Mouse (Mus musculus): Measurements from ENCODE around the gene Pla2g2c. TPM values are rescaled to one million over a fixed set of nuclear protein-coding genes. Genes with fewer than 3 reads are reported as not detected.
A peak's percentile ranks its signal among the peaks of the same experiment; 100 is the strongest.

The Pla2g2c gene
- polyA plus RNA-seq, 1 experiment from 2014 or later, result 0.53 TPM

DNA sequence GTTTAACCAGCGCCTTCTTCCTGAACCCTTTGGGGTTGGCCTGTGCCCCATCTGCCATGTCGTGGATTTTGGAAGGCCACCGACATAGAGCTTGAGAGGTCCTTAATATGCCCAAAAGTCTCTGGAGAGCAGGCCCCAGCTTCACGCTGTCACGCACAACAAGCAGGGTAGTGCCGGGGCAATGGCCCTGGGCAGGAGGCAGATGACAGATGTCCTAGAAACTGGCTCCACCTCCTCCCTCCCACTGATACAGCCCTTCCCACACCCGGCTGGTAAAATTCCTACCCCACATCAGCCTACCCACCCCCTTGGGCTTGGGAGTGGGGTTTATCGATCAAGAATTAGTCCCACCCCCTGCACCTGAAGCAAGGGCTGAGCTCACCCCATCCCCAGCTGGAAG is 32.8 kb downstream of the Pla2g2c start, which contains the start of gene Pla2g2f:
TSS of gene Pla2g2f (minus strand) at position 211 of the 400 bp plus-strand sequence.
- Histone ChIP-seq H3K27me3 (replicated peaks; ENCODE audit: insufficient read depth, low read length) (no peaks in the 10 kb centered on the region), H3K4me3 (ENCODE audit: low read depth, low read length) (no peak within 1 kb of the TSS), H3K36me3 (ENCODE audit: insufficient read depth, low read length) (no peaks in the 10 kb centered on the region), H3K4me2 (replicated peaks; ENCODE audit: low read depth, low read length) (no peak within 1 kb of the TSS), H3K27ac (ENCODE audit: low read length) (no peak within 1 kb of the TSS), H3K4me1 (ENCODE audit: insufficient read depth, low read depth, low read length) (no peaks in the 10 kb centered on the region), H3K9ac (replicated peaks; ENCODE audit: low read depth) (no peak within 1 kb of the TSS), H3K9me3 (ENCODE audit: low read length) (no peaks in the 10 kb centered on the region)
- DNase-seq (ENCODE audit: low spot score) (no peak), ATAC-seq (no peak)
- TF ChIP-seq EP300 (IDR thresholded peaks at IDR 0.05) (no peak), CTCF (IDR thresholded peaks at IDR 0.05) (no peak)
- 78% methylated on average over 8 of the region's 8 CpGs for WGBS

GRCm38 (mm10) chr4:138762266-138762665 is 37.7 kb downstream of the Pla2g2c start:
- TF ChIP-seq CTCF (IDR thresholded peaks at IDR 0.05) (no peak), EP300 (IDR thresholded peaks at IDR 0.05) (no peak)
- 53% methylated on average over 9 of the region's 9 CpGs for WGBS
- Histone ChIP-seq H3K4me2 (replicated peaks; ENCODE audit: low read depth, low read length) (no peak overlapping the region), H3K9me3 (ENCODE audit: low read length) (no peaks in the 10 kb centered on the region), H3K36me3 (ENCODE audit: insufficient read depth, low read length) (no peaks in the 10 kb centered on the region), H3K9ac (replicated peaks; ENCODE audit: low read depth) (no peak overlapping the region), H3K27me3 (replicated peaks; ENCODE audit: insufficient read depth, low read length) (no peaks in the 10 kb centered on the region), H3K4me3 (ENCODE audit: low read depth, low read length) (no peak overlapping the region), H3K27ac (ENCODE audit: low read length) (no peak overlapping the region), H3K4me1 (ENCODE audit: insufficient read depth, low read depth, low read length) (no peaks in the 10 kb centered on the region)
- ATAC-seq, result no peak
- no peak for DNase-seq (ENCODE audit: low spot score)

DNA sequence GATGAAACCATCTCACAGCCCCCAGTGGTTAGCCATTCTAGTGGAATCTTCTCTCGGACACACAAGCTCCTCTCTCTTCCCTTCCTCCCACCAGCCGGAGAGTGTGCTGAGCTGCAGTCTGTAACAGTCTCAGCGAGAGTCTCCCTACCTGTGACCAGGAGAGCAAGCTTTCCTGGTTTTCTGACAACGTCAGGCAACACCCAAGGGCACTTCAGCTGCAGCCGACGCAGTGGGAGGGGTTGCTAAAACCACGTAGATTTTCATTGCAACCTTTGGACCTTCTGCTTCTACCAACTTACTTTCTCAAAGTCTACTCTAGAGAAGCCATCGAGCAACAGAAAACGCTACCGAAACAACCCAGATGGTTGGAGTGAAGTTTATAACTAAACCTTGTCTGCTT is 47.4 kb downstream of the Pla2g2c start:
- H3K9me3 ChIP-seq (ENCODE audit: low read length), result no peaks in the 10 kb centered on the region
- H3K27ac ChIP-seq (ENCODE audit: low read length), result no peak overlapping the region
- no peak overlapping the region for H3K4me2 ChIP-seq (replicated peaks; ENCODE audit: low read depth, low read length)
- H3K36me3 ChIP-seq (ENCODE audit: insufficient read depth, low read length), result no peaks in the 10 kb centered on the region
- no peaks in the 10 kb centered on the region for H3K27me3 ChIP-seq (replicated peaks; ENCODE audit: insufficient read depth, low read length)
- 58% methylated on average over 10 of the region's 10 CpGs for WGBS
- no peak for TF ChIP-seq CTCF (IDR thresholded peaks at IDR 0.05)
- TF ChIP-seq EP300 (IDR thresholded peaks at IDR 0.05), result no peak
- no peaks in the 10 kb centered on the region for H3K4me1 ChIP-seq (ENCODE audit: insufficient read depth, low read depth, low read length)
- DNase-seq (ENCODE audit: low spot score), result peak; percentile 33
- no peak overlapping the region for H3K4me3 ChIP-seq (ENCODE audit: low read depth, low read length)
- no peak for ATAC-seq
- no peak overlapping the region for H3K9ac ChIP-seq (replicated peaks; ENCODE audit: low read depth)

DNA sequence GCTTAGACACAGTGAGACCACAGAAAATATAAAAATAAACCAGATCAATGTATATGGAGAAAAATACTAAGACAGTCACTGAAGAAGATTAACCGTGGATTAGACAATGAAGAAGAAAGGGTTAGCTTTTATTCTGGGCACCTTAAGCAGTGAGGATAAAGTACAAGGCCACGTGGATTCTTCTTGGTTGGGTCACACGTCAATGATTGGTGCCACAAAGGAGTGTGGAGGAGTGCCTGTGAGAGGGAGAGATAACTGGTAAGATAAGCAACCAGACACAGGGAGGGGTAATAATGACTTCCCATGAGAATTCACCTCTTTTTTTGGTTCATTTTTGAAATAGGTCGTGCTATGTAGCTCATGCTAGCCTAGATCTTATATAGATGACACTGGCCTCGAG is 47.8 kb downstream of the Pla2g2c start:
- no peak overlapping the region for H3K4me2 ChIP-seq (replicated peaks; ENCODE audit: low read depth, low read length)
- H3K9me3 ChIP-seq (ENCODE audit: low read length), result no peaks in the 10 kb centered on the region
- H3K36me3 ChIP-seq (ENCODE audit: insufficient read depth, low read length), result no peaks in the 10 kb centered on the region
- H3K27me3 ChIP-seq (replicated peaks; ENCODE audit: insufficient read depth, low read length), result no peaks in the 10 kb centered on the region
- no peak overlapping the region for H3K27ac ChIP-seq (ENCODE audit: low read length)
- WGBS, result 66% methylated on average over 5 of the region's 5 CpGs
- ATAC-seq (no peak), DNase-seq (ENCODE audit: low spot score) (no peak)
- no peak overlapping the region for H3K4me3 ChIP-seq (ENCODE audit: low read depth, low read length)
- H3K9ac ChIP-seq (replicated peaks; ENCODE audit: low read depth), result no peak overlapping the region
- TF ChIP-seq CTCF (IDR thresholded peaks at IDR 0.05) (no peak), EP300 (IDR thresholded peaks at IDR 0.05) (no peak)
- no peaks in the 10 kb centered on the region for H3K4me1 ChIP-seq (ENCODE audit: insufficient read depth, low read depth, low read length)

GRCm38 (mm10) chr4:138775435-138775834 is 50.8 kb downstream of the Pla2g2c start, which contains the start of gene Pla2g2d:
Pla2g2d (plus strand) TSS chr4:138775735.
- TF ChIP-seq CTCF (IDR thresholded peaks at IDR 0.05) (no peak), EP300 (IDR thresholded peaks at IDR 0.05) (no peak)
- Histone ChIP-seq H3K9me3 (ENCODE audit: low read length) (no peaks in the 10 kb centered on the region), H3K4me3 (ENCODE audit: low read depth, low read length) (no peak within 1 kb of the TSS), H3K4me2 (replicated peaks; ENCODE audit: low read depth, low read length) (no peak within 1 kb of the TSS), H3K36me3 (ENCODE audit: insufficient read depth, low read length) (no peaks in the 10 kb centered on the region), H3K27me3 (replicated peaks; ENCODE audit: insufficient read depth, low read length) (no peaks in the 10 kb centered on the region), H3K4me1 (ENCODE audit: insufficient read depth, low read depth, low read length) (no peaks in the 10 kb centered on the region), H3K9ac (replicated peaks; ENCODE audit: low read depth) (no peak within 1 kb of the TSS), H3K27ac (ENCODE audit: low read length) (no peak within 1 kb of the TSS)
- ATAC-seq, result no peak
- WGBS, result 72% methylated on average over 6 of the region's 6 CpGs
- no peak for DNase-seq (ENCODE audit: low spot score)

DNA sequence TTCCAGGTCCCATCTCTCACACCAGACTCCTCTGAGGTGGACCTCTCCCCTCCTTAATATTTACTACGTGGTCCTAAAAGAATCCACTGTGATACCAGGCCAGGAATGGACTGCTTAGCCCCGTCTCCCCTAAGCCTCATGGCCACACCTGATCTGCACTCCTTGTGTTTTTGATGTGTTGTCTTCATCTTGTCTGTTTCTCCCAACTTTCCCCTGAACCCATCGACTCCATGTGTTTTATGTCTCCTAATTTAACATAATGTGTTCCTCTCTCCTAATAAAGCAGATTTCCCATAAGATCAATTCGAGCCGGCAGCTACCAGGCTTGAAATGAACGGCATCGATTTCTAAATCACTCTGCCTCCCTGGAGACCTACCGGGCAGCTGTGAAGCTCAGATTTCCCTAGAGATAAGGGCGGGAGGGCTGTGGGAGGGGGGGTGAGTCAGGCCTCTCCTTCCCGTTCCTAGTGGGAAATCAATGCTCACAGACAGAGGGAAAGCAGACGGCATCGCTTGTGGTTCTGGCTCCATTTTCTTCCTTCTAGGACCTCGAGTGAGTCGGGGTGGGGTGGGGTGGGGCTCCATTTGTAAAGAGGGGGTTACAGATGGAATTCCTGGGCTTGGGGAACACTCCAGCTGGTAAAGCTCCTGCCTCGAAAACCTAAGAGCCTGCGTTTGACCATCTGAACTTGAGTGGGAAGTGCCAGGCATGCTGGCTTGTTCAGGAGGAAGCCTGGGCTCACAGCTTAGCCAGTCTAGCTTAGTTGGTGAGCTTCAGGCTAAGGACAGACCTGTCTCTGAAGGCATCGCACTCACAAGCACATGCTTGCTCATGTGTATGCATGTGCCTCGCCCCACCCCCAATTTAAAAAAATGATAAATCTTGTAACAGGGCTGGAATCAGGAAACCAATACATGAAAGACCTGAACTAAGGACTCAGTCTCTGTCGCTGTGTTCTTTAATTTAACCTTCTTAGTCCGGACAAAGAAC is 53.1 kb downstream of the Pla2g2c start:
- Histone ChIP-seq H3K9ac (replicated peaks; ENCODE audit: low read depth) (no peak overlapping the region), H3K9me3 (ENCODE audit: low read length) (no peaks in the 10 kb centered on the region), H3K4me2 (replicated peaks; ENCODE audit: low read depth, low read length) (no peak overlapping the region), H3K27me3 (replicated peaks; ENCODE audit: insufficient read depth, low read length) (no peaks in the 10 kb centered on the region), H3K4me3 (ENCODE audit: low read depth, low read length) (no peak overlapping the region), H3K36me3 (ENCODE audit: insufficient read depth, low read length) (no peaks in the 10 kb centered on the region), H3K27ac (ENCODE audit: low read length) (no peak overlapping the region), H3K4me1 (ENCODE audit: insufficient read depth, low read depth, low read length) (no peaks in the 10 kb centered on the region)
- WGBS, result 36% methylated on average over 20 of the region's 20 CpGs
- DNase-seq (ENCODE audit: low spot score) (peak; percentile 16), ATAC-seq (no peak)
- TF ChIP-seq EP300 (IDR thresholded peaks at IDR 0.05) (no peak), CTCF (IDR thresholded peaks at IDR 0.05) (no peak)

Measured in lung, postnatal 0 days (tissue).